Mouse (Mus musculus) forebrain, postnatal 0 days (tissue): ENCODE results near the gene F8. TPM values are rescaled to one million over a fixed set of nuclear protein-coding genes. Genes with fewer than 3 reads are reported as not detected.

Experiments used
- ATAC-seq: fragments of 200-750 bp; cut with Nextera tagmentation; 2 replicates; pipeline ENCODE4 v1.8.0; 2017; ENCODE audit warnings: mild to moderate bottlenecking, moderate library complexity
- DNase-seq: peaks from one replicate; pipeline ENCODE4 v3.0.0-alpha.2; 2015
- H3K27ac ChIP-seq: fragments of 300-500 bp; sonication (generic); 2 replicates; pipeline ENCODE4 v1.5.1; 2014; ENCODE audit warnings: low read depth, mild to moderate bottlenecking, antibody characterized with exemption, low read length, moderate library complexity, mixed read lengths
- H3K27me3 ChIP-seq: fragments of 300-500 bp; sonication (generic); 2 replicates; pipeline ENCODE4 v1.6.1; 2014; ENCODE audit warnings: mild to moderate bottlenecking, low read length, mixed read lengths; ENCODE audit not compliant: insufficient read depth
- H3K36me3 ChIP-seq: fragments of 300-500 bp; sonication (generic); 2 replicates; pipeline ENCODE4 v1.6.1; 2014; ENCODE audit warnings: mild to moderate bottlenecking, moderate library complexity; ENCODE audit not compliant: insufficient read depth
- H3K4me1 ChIP-seq: fragments of 300-500 bp; sonication (generic); 2 replicates; pipeline ENCODE4 v1.6.1; 2014; ENCODE audit warnings: antibody characterized with exemption; ENCODE audit not compliant: insufficient read depth
- H3K4me2 ChIP-seq: fragments of 300-500 bp; sonication (generic); 2 replicates; pipeline ENCODE4 v1.6.1; 2014; ENCODE audit warnings: low read depth, mild to moderate bottlenecking, moderate library complexity
- H3K4me3 ChIP-seq: fragments of 300-500 bp; sonication (generic); 2 replicates; pipeline ENCODE4 v1.5.1; 2014; ENCODE audit warnings: low read depth, low read length, mixed read lengths
- H3K9ac ChIP-seq: fragments of 300-500 bp; sonication (generic); 2 replicates; pipeline ENCODE4 v1.6.1; 2014; ENCODE audit warnings: mild to moderate bottlenecking
- H3K9me3 ChIP-seq: fragments of 300-500 bp; sonication (generic); 2 replicates; pipeline ENCODE4 v1.6.1; 2016; ENCODE audit warnings: low read length
- CTCF ChIP-seq: sonication (generic); IDR thresholded peaks from 2 replicates; pipeline ENCODE4 v1.5.1; 2016; ENCODE audit warnings: antibody characterized with exemption, control low read depth, low read depth
- WGBS: fragments of 180-500 bp; shearing (Covaris S2); extraction: QIAGEN DNeasy Blood & Tissue Kit; methylation state at CpG from one replicate; pipeline ENCODE4 v1.1.7; 2014; 5-methylcytosine and 5-hydroxymethylcytosine counted together
- polyA plus RNA-seq: library from polyadenylated mRNA; unstranded; fragments of >200 nt; fragmentation: Nextera tagmentation; extraction: Ambion mirVana; gene quantifications from 2 replicates; pipeline ENCODE4 v1.2.1, GENCODE M21; 2015
- total RNA-seq: library from RNA; depleted of rRNA; stranded (reverse); fragments of >200 nt; gene quantifications from 2 replicates; pipeline ENCODE4 v1.2.3, GENCODE M21; 2014; rRNA removed

Gene F8
- total and polyA plus RNA-seq, 2 experiments from 2014 or later = 1.00 to 1.2 TPM

DNA sequence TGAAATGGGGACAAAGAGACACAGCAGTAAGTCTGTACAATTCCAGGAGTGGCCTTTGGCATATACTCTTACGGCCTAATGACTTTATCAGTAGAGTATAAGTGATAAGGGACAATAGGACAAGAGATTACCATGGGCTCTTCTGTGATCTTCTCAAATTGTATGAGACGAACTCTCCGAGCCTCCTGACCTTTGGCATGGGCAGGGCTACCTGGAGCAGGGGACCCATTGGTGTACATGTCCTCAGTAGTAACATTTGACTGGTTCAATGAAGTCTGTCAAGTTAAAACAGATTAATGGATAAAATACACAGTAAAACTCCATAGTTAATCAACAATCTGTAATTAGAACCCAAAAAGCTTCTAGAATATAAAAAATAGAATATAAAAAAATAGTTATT, 256.8 kb downstream of the F8 start:
- Histone ChIP-seq H3K4me2 (no peak overlapping the region), H3K9ac (no peak overlapping the region), H3K36me3 (no peaks in the 10 kb centered on the region), H3K9me3 (no peaks in the 10 kb centered on the region), H3K27me3 (no peaks in the 10 kb centered on the region), H3K4me1 (no peaks in the 10 kb centered on the region), H3K4me3 (no peak overlapping the region), H3K27ac (no peak overlapping the region)
- ATAC-seq (no peak), DNase-seq (no peak)
- TF ChIP-seq CTCF = no peak
- WGBS = 93% methylated on average over 3 of the region's 3 CpGs

Other genes with a start within 250 kb of the F8 start
- 1.5 TPM in 1 of 2 replicates, not detected in the other for gene Smim9, start 218.8 kb downstream of the F8 start, total RNA-seq
- not detected in 2 replicates for gene Smim9, start 218.8 kb downstream of the F8 start, polyA plus RNA-seq
- 24.2 and 30.8 TPM in 2 replicates for gene Fundc2, start 216 bp downstream of the F8 start, total RNA-seq
- gene Fundc2, start 216 bp downstream of the F8 start, polyA plus RNA-seq = 30.3 and 31.2 TPM in 2 replicates
- 13.5 and 21.3 TPM in 2 replicates for gene Cmc4, start 34.0 kb upstream of the F8 start, total RNA-seq
- 24.2 and 24.6 TPM in 2 replicates for gene Cmc4, start 34.0 kb upstream of the F8 start, polyA plus RNA-seq
- gene Mtcp1, start 34.0 kb upstream of the F8 start, total RNA-seq = 8.0 and 8.5 TPM in 2 replicates
- gene Mtcp1, start 34.0 kb upstream of the F8 start, polyA plus RNA-seq = 2.0 and 3.1 TPM in 2 replicates
- gene Brcc3, start 34.0 kb upstream of the F8 start, total RNA-seq = 20.4 and 21.8 TPM in 2 replicates
- gene Brcc3, start 34.0 kb upstream of the F8 start, polyA plus RNA-seq = 38.2 and 40.3 TPM in 2 replicates
- gene Vbp1, start 131.7 kb upstream of the F8 start, total RNA-seq = 153 and 164 TPM in 2 replicates
- gene Vbp1, start 131.7 kb upstream of the F8 start, polyA plus RNA-seq = 265 and 282 TPM in 2 replicates
- gene Rab39b, start 195.6 kb upstream of the F8 start, total RNA-seq = 40.9 and 44.7 TPM in 2 replicates
- 20.4 and 23.8 TPM in 2 replicates for gene Rab39b, start 195.6 kb upstream of the F8 start, polyA plus RNA-seq